8 mouse cellular contexts compared by ENCODE assay signal in genomic region chr16:34114665-34115064, GRCm38 (mm10).
DNase-seq lines count a peak whose midpoint lies in the region; ATAC-seq and TF ChIP-seq lines count a peak whose summit lies in the region.

No protein-coding gene starts in this region.

- TF ChIP-seq EP300 in stomach, postnatal 0 days (optimal IDR thresholded peaks at IDR 0.05): no peak

- H3K4me2 ChIP-seq in intestine, embryonic 15.5 days (replicated peaks): no peak overlapping the region
- H3K4me2 ChIP-seq in midbrain, embryonic 15.5 days: no peak overlapping the region
- H3K4me2 ChIP-seq in stomach, postnatal 0 days (replicated peaks; ENCODE audit: low read depth): no peak overlapping the region

- no peaks in the 10 kb centered on the region for H3K4me1 ChIP-seq in intestine, embryonic 15.5 days (replicated peaks)
- peaks cover 10% of the 10 kb centered on the region for H3K4me1 ChIP-seq in limb, embryonic 10.5 days
- no peaks in the 10 kb centered on the region for H3K4me1 ChIP-seq in midbrain, embryonic 15.5 days
- no peaks in the 10 kb centered on the region for H3K4me1 ChIP-seq in stomach, postnatal 0 days (replicated peaks; ENCODE audit: control insufficient read depth, insufficient read depth)

- 6% methylated on average over 3 of the region's 3 CpGs for WGBS in intestine, embryonic 15.5 days
- WGBS in limb, embryonic 10.5 days: 2% methylated on average over 3 of the region's 3 CpGs
- 4% methylated on average over 3 of the region's 3 CpGs for WGBS in midbrain, embryonic 15.5 days
- 11% methylated on average over 3 of the region's 3 CpGs for WGBS in stomach, postnatal 0 days

- no peak overlapping the region for H3K27ac ChIP-seq in intestine, embryonic 15.5 days
- no peak overlapping the region for H3K27ac ChIP-seq in limb, embryonic 10.5 days
- no peak overlapping the region for H3K27ac ChIP-seq in midbrain, embryonic 15.5 days
- H3K27ac ChIP-seq in stomach, postnatal 0 days (replicated peaks): no peak overlapping the region

- peak; percentile 94 for TF ChIP-seq CTCF in stomach, postnatal 0 days (IDR thresholded peaks at IDR 0.05; ENCODE audit: low read depth)

- H3K27me3 ChIP-seq in intestine, embryonic 15.5 days (replicated peaks): no peaks in the 10 kb centered on the region
- H3K27me3 ChIP-seq in limb, embryonic 10.5 days (ENCODE audit: low read depth, poor library complexity, severe bottlenecking): no peaks in the 10 kb centered on the region
- H3K27me3 ChIP-seq in midbrain, embryonic 15.5 days (replicated peaks): no peaks in the 10 kb centered on the region
- no peaks in the 10 kb centered on the region for H3K27me3 ChIP-seq in stomach, postnatal 0 days (ENCODE audit: control insufficient read depth, insufficient read depth, low read length)

- H3K4me3 ChIP-seq in intestine, embryonic 15.5 days (replicated peaks): no peak overlapping the region
- no peak overlapping the region for H3K4me3 ChIP-seq in limb, embryonic 10.5 days
- no peak overlapping the region for H3K4me3 ChIP-seq in midbrain, embryonic 15.5 days
- no peak overlapping the region for H3K4me3 ChIP-seq in stomach, postnatal 0 days (ENCODE audit: low read depth, low read length)

- H3K9ac ChIP-seq in intestine, embryonic 15.5 days: no peak overlapping the region
- H3K9ac ChIP-seq in midbrain, embryonic 15.5 days: no peak overlapping the region
- no peak overlapping the region for H3K9ac ChIP-seq in stomach, postnatal 0 days (ENCODE audit: low read length)

- H3K9me3 ChIP-seq in intestine, embryonic 15.5 days: no peaks in the 10 kb centered on the region
- H3K9me3 ChIP-seq in limb, embryonic 10.5 days (replicated peaks): no peaks in the 10 kb centered on the region
- H3K9me3 ChIP-seq in midbrain, embryonic 15.5 days: no peaks in the 10 kb centered on the region
- no peaks in the 10 kb centered on the region for H3K9me3 ChIP-seq in stomach, postnatal 0 days (ENCODE audit: control insufficient read depth, low read length)

- no peaks in the 10 kb centered on the region for H3K36me3 ChIP-seq in intestine, embryonic 15.5 days
- H3K36me3 ChIP-seq in limb, embryonic 10.5 days: no peaks in the 10 kb centered on the region
- no peaks in the 10 kb centered on the region for H3K36me3 ChIP-seq in midbrain, embryonic 15.5 days (replicated peaks)
- H3K36me3 ChIP-seq in stomach, postnatal 0 days (ENCODE audit: control insufficient read depth, insufficient read depth, low read length): no peaks in the 10 kb centered on the region

- peak; percentile 67 for DNase-seq in 416B (ENCODE audit: low read depth)
- peak; percentile 46 for DNase-seq in MEL-GATA-1-ER (ENCODE audit: extremely low read depth, low read depth)
- peak; percentile 63 for DNase-seq in cerebellum, adult 8-10 months
- DNase-seq in limb, embryonic 10.5 days (ENCODE audit: low spot score): peak; percentile 73
- DNase-seq in stomach, postnatal 0 days (ENCODE audit: low spot score): peak; percentile 69

- ATAC-seq in frontal cortex, adult (ENCODE audit: low TSS enrichment): peak; percentile 58
- ATAC-seq in intestine, embryonic 15.5 days: peak; percentile 55; the same call in 1 of the 2 replicates
- ATAC-seq in midbrain, embryonic 15.5 days (replicated peaks): peak; percentile 65; the same call in 1 of the 2 replicates
- ATAC-seq in stomach, postnatal 0 days (ENCODE audit: low FRiP score, low TSS enrichment): peak; percentile 62
